Mouse (Mus musculus) C2C12 (cell line): ENCODE measurements around the gene Vars. TPM values are rescaled to one million over a fixed set of nuclear protein-coding genes. Genes with fewer than 3 reads are reported as not detected.

ENCODE experiments used
- H3K27me3 ChIP-seq: one replicate; pipeline ENCODE4 v1.6.1; 2011; ENCODE audit not compliant: control insufficient read depth, insufficient read depth, insufficient read length
- H3K36me3 ChIP-seq: one replicate; pipeline ENCODE4 v1.6.1; 2011; ENCODE audit not compliant: control insufficient read depth, insufficient read depth
- H3K4me3 ChIP-seq: one replicate; pipeline ENCODE4 v1.5.1; 2011; ENCODE audit warnings: mild to moderate bottlenecking, control low read depth; ENCODE audit not compliant: poor library complexity, insufficient read depth, severe bottlenecking
- H3K79me2 ChIP-seq: one replicate; pipeline ENCODE4 v1.6.1; 2011; ENCODE audit not compliant: control insufficient read depth, insufficient read depth
- H3K79me3 ChIP-seq: one replicate; pipeline ENCODE4 v1.6.1; 2011; ENCODE audit warnings: low read depth, control low read depth
- H3ac ChIP-seq: one replicate; pipeline ENCODE3; 2011; ENCODE audit warnings: low read depth; ENCODE audit not compliant: control insufficient read depth, insufficient read length
- CEBPB ChIP-seq: IDR thresholded peaks from one replicate; pipeline ENCODE4 v1.6.1; 2011; ENCODE audit warnings: low read depth, mild to moderate bottlenecking, control low read depth, moderate library complexity
- CTCF ChIP-seq: IDR thresholded peaks from one replicate; pipeline ENCODE4 v1.5.1; 2011; ENCODE audit not compliant: control insufficient read depth, insufficient read depth, insufficient read length
- FOSL1 ChIP-seq: IDR thresholded peaks from one replicate; pipeline ENCODE4 v1.8.0; 2011; ENCODE audit warnings: mild to moderate bottlenecking, low read length; ENCODE audit not compliant: poor library complexity, insufficient read depth, severe bottlenecking
- MAX ChIP-seq: IDR thresholded peaks from one replicate; pipeline ENCODE4 v1.6.1; 2011; ENCODE audit warnings: mild to moderate bottlenecking, control low read depth
- MYOD1 ChIP-seq: IDR thresholded peaks from one replicate; pipeline ENCODE4 v1.6.1; 2011; ENCODE audit warnings: low read depth; ENCODE audit not compliant: control insufficient read depth, insufficient read length
- MYOG ChIP-seq: IDR thresholded peaks from one replicate; pipeline ENCODE4 v1.6.1; 2011; ENCODE audit not compliant: control insufficient read depth, insufficient read length; ENCODE audit errors: extremely low read depth
- USF1 ChIP-seq: IDR thresholded peaks from one replicate; pipeline ENCODE4 v1.6.1; 2011; ENCODE audit warnings: low read depth, mild to moderate bottlenecking, control low read depth, moderate library complexity
- long read RNA-seq, 2 experiments: library from polyadenylated mRNA; unstranded; transcript quantifications; one replicate each; pipeline ENCODE4 v2.0.0; 2019 to 2020
- polyA plus RNA-seq: library from polyadenylated mRNA; unstranded; fragments of >200 nt; fragmentation: generic; extraction: Trizol; gene quantifications from one replicate; pipeline ENCODE4 v1.2.1, GENCODE M21; 2012; ENCODE audit warnings: missing spikeins

Gene Vars
- 214 TPM for polyA plus RNA-seq
- long read RNA-seq, experiment 1, full-length matches to known transcripts: 19 of 61 reads
- long read RNA-seq, experiment 1, partial matches to known transcripts: 39 of 61 reads
- long read RNA-seq, experiment 1, other reads (novel, unspliced or antisense): 3 of 61 reads
- long read RNA-seq, experiment 2, full-length matches to known transcripts: 1,402 of 2,312 reads
- long read RNA-seq, experiment 2, partial matches to known transcripts: 753 of 2,312 reads
- long read RNA-seq, experiment 2, other reads (novel, unspliced or antisense): 157 of 2,312 reads

DNA sequence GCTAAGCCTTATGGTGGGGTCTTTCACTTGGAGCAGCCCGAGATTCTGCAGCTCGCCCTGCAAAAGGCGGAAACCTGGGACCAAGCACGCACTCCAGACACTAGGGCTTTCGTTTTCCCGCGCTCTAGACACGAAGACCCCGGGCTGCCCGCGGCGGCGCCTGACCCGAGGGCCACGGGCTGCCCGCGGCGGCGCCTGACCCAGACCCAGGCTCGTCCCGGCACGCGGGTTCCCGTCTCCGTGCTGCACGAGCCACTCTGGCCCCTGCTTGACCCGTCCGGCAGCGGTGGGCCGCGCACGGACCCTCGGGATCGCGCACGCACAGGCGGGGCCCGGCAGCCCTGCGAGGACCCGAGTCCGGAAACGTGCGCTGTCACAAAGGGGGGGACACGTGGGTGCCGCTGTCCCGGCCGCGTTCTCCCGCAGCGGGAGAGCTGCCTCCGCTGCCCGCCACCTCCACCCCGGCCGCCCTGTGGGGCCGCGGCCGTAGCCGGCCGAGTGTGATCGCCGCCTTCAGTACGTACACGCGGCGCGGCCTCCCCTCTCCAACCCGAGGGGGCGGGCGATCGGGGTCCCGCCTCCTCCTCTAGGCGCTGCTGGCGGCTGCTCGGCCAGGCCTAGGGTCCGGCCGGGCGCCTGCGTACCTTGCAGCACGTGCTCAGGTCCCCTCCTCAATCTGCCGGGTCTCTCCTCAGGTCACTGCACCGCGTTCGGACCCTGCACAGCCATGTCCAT lies at the start of gene Vars:
Gene Vars (plus strand): TSS at position 271 of the 735 bp plus-strand sequence.
- Histone ChIP-seq H3K79me2 (peaks cover 86% of the 10 kb centered on the region), H3K36me3 (peaks cover 43% of the 10 kb centered on the region), H3K4me3 (peak within 1 kb of the TSS; percentile 83), H3K79me3 (peaks cover 69% of the 10 kb centered on the region), H3ac (peak within 1 kb of the TSS; percentile 99), H3K27me3 (no peaks in the 10 kb centered on the region)
- TF ChIP-seq CEBPB: no peak
- TF ChIP-seq USF1: peak; percentile 6
- peak; percentile 99 for TF ChIP-seq MAX

GRCm38 (mm10) chr17:34951636-34952377 lies 49.0 kb upstream of the Vars start:
- H3K4me3 ChIP-seq: peak overlapping the region; percentile 100
- peak overlapping the region; percentile 97 for H3ac ChIP-seq
- TF ChIP-seq USF1 (peak; percentile 61), MAX (no peak)
- no peaks in the 10 kb centered on the region for H3K27me3 ChIP-seq
- H3K36me3 ChIP-seq: peaks cover 28% of the 10 kb centered on the region
- peaks cover 30% of the 10 kb centered on the region for H3K79me2 ChIP-seq
- H3K79me3 ChIP-seq: peaks cover 22% of the 10 kb centered on the region

- Histone ChIP-seq H3K36me3 (peaks cover 28% of the 10 kb centered on the region), H3K27me3 (no peaks in the 10 kb centered on the region), H3K4me3 (peak overlapping the region; percentile 100), H3K79me3 (peaks cover 22% of the 10 kb centered on the region), H3K79me2 (peaks cover 30% of the 10 kb centered on the region), H3ac (peak overlapping the region; percentile 97)
- TF ChIP-seq MYOG: no peak
- TF ChIP-seq MAX: peak; percentile 97
- TF ChIP-seq CEBPB: no peak
- no peak for TF ChIP-seq FOSL1
- peak; percentile 12 for TF ChIP-seq USF1
- peak; percentile 19 for TF ChIP-seq CTCF
- TF ChIP-seq MYOD1: no peak
These were observed 48.3 kb upstream of the Vars start for GRCm38 (mm10) chr17:34952378-34953040.

DNA sequence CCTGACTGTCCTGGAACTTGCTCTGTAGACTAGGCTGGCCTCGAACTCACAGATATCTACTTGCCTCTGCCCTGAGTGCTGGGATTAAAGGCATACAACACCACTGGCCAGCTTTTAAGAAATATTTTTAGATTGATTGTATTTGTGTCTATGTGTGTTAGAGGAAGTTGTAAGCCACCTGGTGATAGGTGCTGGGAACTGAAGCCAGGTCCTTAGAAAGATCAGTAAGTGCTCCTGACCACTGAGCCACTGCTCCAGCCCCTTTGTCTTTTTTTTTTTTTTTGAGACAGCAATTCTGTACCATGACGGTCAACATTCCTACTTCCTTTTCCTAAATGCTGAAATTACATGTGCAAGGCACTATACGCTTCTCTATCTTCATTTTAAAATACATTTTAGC lies 47.5 kb upstream of the Vars start:
- peaks cover 28% of the 10 kb centered on the region for H3K36me3 ChIP-seq
- TF ChIP-seq CTCF (no peak), MAX (no peak), USF1 (no peak), MYOG (no peak), CEBPB (no peak), FOSL1 (no peak), MYOD1 (no peak)
- no peak overlapping the region for H3ac ChIP-seq
- H3K27me3 ChIP-seq: no peaks in the 10 kb centered on the region
- peak overlapping the region; percentile 100 for H3K4me3 ChIP-seq
- H3K79me3 ChIP-seq: peaks cover 22% of the 10 kb centered on the region
- peaks cover 30% of the 10 kb centered on the region for H3K79me2 ChIP-seq

GRCm38 (mm10) chr17:34953904-34954303 lies 46.9 kb upstream of the Vars start:
- Histone ChIP-seq H3K79me3 (peaks cover 22% of the 10 kb centered on the region), H3K4me3 (no peak overlapping the region), H3ac (no peak overlapping the region), H3K36me3 (peaks cover 28% of the 10 kb centered on the region), H3K79me2 (peaks cover 30% of the 10 kb centered on the region), H3K27me3 (no peaks in the 10 kb centered on the region)
- TF ChIP-seq USF1 (no peak), CTCF (no peak), MAX (no peak), MYOD1 (no peak), CEBPB (no peak), FOSL1 (no peak), MYOG (no peak)
